Comparison of ENCODE assay signal across 9 mouse cellular contexts in genomic region chr11:110449183-110449582, GRCm38 (mm10). TPM values are rescaled to one million over a fixed set of nuclear protein-coding genes. Genes with fewer than 3 reads are reported as not detected.
A peak's percentile ranks its signal among the peaks of the same experiment; 100 is the strongest.
DNase-seq lines count a peak whose midpoint lies in the region; ATAC-seq and TF ChIP-seq lines count a peak whose summit lies in the region.
"Had no signal": no experiment of that assay in that cellular context is flagged by ENCODE, and none has a peak within 500 bp of the region (broad histone marks: within the 10 kb centered on the region; RNA-seq: fewer than 3 reads in every experiment).

No protein-coding gene starts in this region.

- TF ChIP-seq CTCF in heart, postnatal 0 days (IDR thresholded peaks at IDR 0.05; ENCODE audit: low read depth): no peak

- H3K4me3 ChIP-seq in heart, embryonic 11.5 days (ENCODE audit: low read depth, low read length): peak overlapping the region; percentile 37
- H3K4me3 ChIP-seq in heart, postnatal 0 days (ENCODE audit: low read depth, low read length): peak overlapping the region; percentile 34
- no peak overlapping the region for H3K4me3 ChIP-seq in midbrain, embryonic 11.5 days (ENCODE audit: low read depth, low read length)

- no peak for DNase-seq in heart, postnatal 4 days
- peak; percentile 51 for DNase-seq in brain, adult 2 months (ENCODE audit: low read depth, low spot score)
- DNase-seq in heart, postnatal 0 days (ENCODE audit: low spot score): no peak
- peak; percentile 88 for DNase-seq in midbrain, embryonic 11.5 days (ENCODE audit: low spot score, missing footprints)
- DNase-seq in spleen, adult 12 weeks (ENCODE audit: low spot score): no peak
- no peak for DNase-seq in adrenal gland, adult 18-20 months (ENCODE audit: low spot score in 2 of 2)
- DNase-seq in frontal cortex, postnatal 36 days (ENCODE audit: low spot score in 2 of 2): no peak

- no peak for ATAC-seq in heart, embryonic 11.5 days (replicated peaks; ENCODE audit: insufficient number of reproducible peaks, low FRiP score, low TSS enrichment)
- peak; percentile 14; the same call in 1 of the 2 replicates for ATAC-seq in heart, postnatal 0 days (ENCODE audit: insufficient read depth, low read depth)
- peak; percentile 51 for ATAC-seq in midbrain, embryonic 11.5 days (ENCODE audit: low FRiP score)

- H3K36me3 ChIP-seq in heart, embryonic 11.5 days (ENCODE audit: control insufficient read depth, insufficient read depth, low read length): no peaks in the 10 kb centered on the region
- no peaks in the 10 kb centered on the region for H3K36me3 ChIP-seq in heart, postnatal 0 days (replicated peaks; ENCODE audit: control insufficient read depth, insufficient read depth, low read length)
- H3K36me3 ChIP-seq in midbrain, embryonic 11.5 days (ENCODE audit: control insufficient read depth, insufficient read depth, low read length): no peaks in the 10 kb centered on the region
- H3K36me3 ChIP-seq: G1E had no signal

- WGBS in heart, embryonic 11.5 days (ENCODE audit: insufficient replicate concordance): 7% methylated on average over 11 of the region's 11 CpGs
- WGBS in heart, postnatal 0 days: 22% methylated on average over 11 of the region's 11 CpGs
- WGBS in midbrain, embryonic 11.5 days: 8% methylated on average over 11 of the region's 11 CpGs

- peak overlapping the region; percentile 61 for H3K4me2 ChIP-seq in heart, embryonic 11.5 days
- peak overlapping the region; percentile 61 for H3K4me2 ChIP-seq in heart, postnatal 0 days (ENCODE audit: low read depth, low read length)
- H3K4me2 ChIP-seq in midbrain, embryonic 11.5 days: peak overlapping the region; percentile 42

- peaks cover 2% of the 10 kb centered on the region; the same call in 1 of the 2 replicates for H3K27me3 ChIP-seq in heart, embryonic 11.5 days (ENCODE audit: control insufficient read depth, insufficient read depth, low read length)
- no peaks in the 10 kb centered on the region for H3K27me3 ChIP-seq in heart, postnatal 0 days (ENCODE audit: control insufficient read depth, insufficient read depth, low read length)
- no peaks in the 10 kb centered on the region for H3K27me3 ChIP-seq in midbrain, embryonic 11.5 days (ENCODE audit: control insufficient read depth, insufficient read depth, low read length)

- peak overlapping the region; percentile 2; the same call in 1 of the 2 replicates for H3K9ac ChIP-seq in heart, embryonic 11.5 days (ENCODE audit: low read depth, low read length)
- H3K9ac ChIP-seq in heart, postnatal 0 days (replicated peaks; ENCODE audit: low read depth, low read length): peak overlapping the region; percentile 37
- H3K9ac ChIP-seq in midbrain, embryonic 11.5 days (ENCODE audit: low read length): peak overlapping the region; percentile 36; the same call in 1 of the 2 replicates

- no peak for TF ChIP-seq EP300 in heart, postnatal 0 days (IDR thresholded peaks at IDR 0.05; ENCODE audit: low read depth)

- no peak overlapping the region for H3K27ac ChIP-seq in heart, embryonic 11.5 days (ENCODE audit: low read depth, low read length)
- no peak overlapping the region for H3K27ac ChIP-seq in heart, postnatal 0 days (ENCODE audit: low read depth)
- no peak overlapping the region for H3K27ac ChIP-seq in midbrain, embryonic 11.5 days (ENCODE audit: low read depth, low read length)

- H3K9me3 ChIP-seq in heart, embryonic 11.5 days (replicated peaks; ENCODE audit: control insufficient read depth, low read length): no peaks in the 10 kb centered on the region
- H3K9me3 ChIP-seq in heart, postnatal 0 days (replicated peaks; ENCODE audit: control insufficient read depth, low read length): no peaks in the 10 kb centered on the region
- H3K9me3 ChIP-seq in midbrain, embryonic 11.5 days (ENCODE audit: control insufficient read depth, low read length): no peaks in the 10 kb centered on the region

- peaks cover 17% of the 10 kb centered on the region for H3K4me1 ChIP-seq in heart, embryonic 11.5 days (ENCODE audit: control insufficient read depth, insufficient read depth, low read length)
- H3K4me1 ChIP-seq in heart, postnatal 0 days (ENCODE audit: control insufficient read depth, insufficient read depth): peaks cover 31% of the 10 kb centered on the region
- H3K4me1 ChIP-seq in midbrain, embryonic 11.5 days (ENCODE audit: control insufficient read depth, insufficient read depth, low read length): peaks cover 15% of the 10 kb centered on the region

RNA-seq across cellular contexts. Expression of gene Map2k6, which starts 50.3 kb away (rescaled TPM):
- 16.7 and 17.5 TPM in 2 replicates for polyA plus RNA-seq in heart, embryonic 11.5 days (2014; fragmentation: Nextera tagmentation; extraction: Ambion mirVana)
- total RNA-seq in heart, postnatal 4 days (2021): 10 to 100 TPM; 11.8 to 15.0 TPM
- 11.3 and 17.4 TPM in 2 replicates for total RNA-seq in heart, postnatal 0 days (2014; rRNA removed; ENCODE audit: low replicate concordance)
- polyA plus RNA-seq in heart, postnatal 0 days (2015; fragmentation: Nextera tagmentation; extraction: Ambion mirVana): 9.3 and 12.1 TPM in 2 replicates
- 37.1 and 38.7 TPM in 2 replicates for polyA plus RNA-seq in midbrain, embryonic 11.5 days (2014; fragmentation: Nextera tagmentation; extraction: Ambion mirVana)
- 1 to 10 TPM; 2.1 to 3.5 TPM for total RNA-seq in adrenal gland, adult 18-20 months (2021)
- polyA plus RNA-seq: G1E had no signal

Comparison
In these comparisons a context has a peak if more than half of its experiments do, and no peak if none do; other contexts are left out.
1. DNase-seq: peak in brain, adult 2 months (single experiment) and midbrain, embryonic 11.5 days (single experiment); none in heart, postnatal 4 days (single experiment), heart, postnatal 0 days (single experiment), spleen, adult 12 weeks (single experiment), adrenal gland, adult 18-20 months (0 of 2) and frontal cortex, postnatal 36 days (0 of 2).
2. Peak in every context shown above with its lines, with median percentiles within 50 percentile points of each other: H3K4me2 ChIP-seq and H3K9ac ChIP-seq.